In genomic region chr17:26397339-26397738, GRCm38 (mm10) we compare ENCODE assay signal across 9 mouse cellular contexts. TPM values are rescaled to one million over a fixed set of nuclear protein-coding genes. Genes with fewer than 3 reads are reported as not detected.
A peak's percentile ranks its signal among the peaks of the same experiment; 100 is the strongest.
DNase-seq lines count a peak whose midpoint lies in the region; ATAC-seq lines count a peak whose summit lies in the region.
"Had no signal": no experiment of that assay in that cellular context is flagged by ENCODE, and none has a peak within 500 bp of the region (broad histone marks: within the 10 kb centered on the region; RNA-seq: fewer than 3 reads in every experiment).

No protein-coding gene starts in this region.

- DNase-seq in adrenal gland, postnatal 14 days: peak; percentile 51
- no peak for DNase-seq in adrenal gland, adult 18-20 months (ENCODE audit: low spot score in 2 of 2)
- peak; percentile 93 for DNase-seq in brain, adult 2 months (ENCODE audit: low read depth, low spot score)
- peak; percentile 49 to 58 for DNase-seq in heart, postnatal 36 days
- DNase-seq in lung, postnatal 4 days: peak; percentile 34 to 59
- DNase-seq in neural tube, embryonic 10.5 days (ENCODE audit: extremely low spot score, low spot score): no peak
- DNase-seq in cerebellum, adult 9-10 months: no peak
- DNase-seq: forebrain, postnatal 0 days had no signal

- intact Hi-C loops in heart, postnatal 36 days (cut with DNase I): no loop called here

- no peak for ATAC-seq in erythroid progenitor cell, adult 5-6 weeks (replicated peaks; ENCODE audit: low FRiP score, poor library complexity, severe bottlenecking)
- ATAC-seq: forebrain, postnatal 0 days had no signal

RNA-seq across cellular contexts. Expression of gene Neurl1b, which starts 17.3 kb away (rescaled TPM):
- 50.0 and 51.1 TPM in 2 replicates for total RNA-seq in adrenal gland, postnatal 14 days (2021)
- total RNA-seq in adrenal gland, adult 18-20 months (2021): 10 to 100 TPM; 23.2 to 35.2 TPM
- total RNA-seq in heart, postnatal 36 days (2021): 1 to 10 TPM; 5.2 to 6.3 TPM
- total RNA-seq in erythroid progenitor cell, adult 5-6 weeks (2015; ENCODE audit: low replicate concordance): 0.72 and 2.5 TPM in 2 replicates
- total RNA-seq in erythroid progenitor cell, adult 5-6 weeks (2017; ENCODE audit: low replicate concordance): 1.5 and 2.4 TPM in 2 replicates

Comparison
In these comparisons a context has a peak if more than half of its experiments do, and no peak if none do; other contexts are left out.
1. DNase-seq: peak in adrenal gland, postnatal 14 days (single experiment), brain, adult 2 months (single experiment), heart, postnatal 36 days (2 of 2) and lung, postnatal 4 days (2 of 2); none in adrenal gland, adult 18-20 months (0 of 2), neural tube, embryonic 10.5 days (single experiment) and cerebellum, adult 9-10 months (single experiment).